Mouse (Mus musculus) embryonic facial prominence, embryonic 14.5 days (tissue): ENCODE data around the gene Calhm2. TPM values are rescaled to one million over a fixed set of nuclear protein-coding genes. Genes with fewer than 3 reads are reported as not detected.
A peak's percentile ranks its signal among the peaks of the same experiment; 100 is the strongest.

ENCODE experiments used
- ATAC-seq: fragments of 200-750 bp; cut with Nextera tagmentation; 2 replicates; pipeline ENCODE4 v1.8.0; 2017; ENCODE audit warnings: low read depth, moderate number of reproducible peaks, moderate TSS enrichment
- DNase-seq: peaks from one replicate; pipeline ENCODE4 v3.0.0-alpha.2; 2015; ENCODE audit warnings: low spot score
- H3K27ac ChIP-seq: fragments of 300-500 bp; sonication (generic); replicated peaks from 2 replicates; pipeline ENCODE4 v1.5.1; 2014; ENCODE audit warnings: low read depth, mild to moderate bottlenecking, low read length, moderate library complexity
- H3K27me3 ChIP-seq: fragments of 300-500 bp; sonication (generic); replicated peaks from 2 replicates; pipeline ENCODE4 v1.6.1; 2014; ENCODE audit warnings: low read length; ENCODE audit not compliant: control insufficient read depth, insufficient read depth
- H3K36me3 ChIP-seq: fragments of 300-500 bp; sonication (generic); 2 replicates; pipeline ENCODE4 v1.6.1; 2014; ENCODE audit warnings: low read length, mixed read lengths; ENCODE audit not compliant: control insufficient read depth, insufficient read depth
- H3K4me1 ChIP-seq: fragments of 300-500 bp; sonication (generic); 2 replicates; pipeline ENCODE4 v1.6.1; 2014; ENCODE audit warnings: antibody characterized with exemption, low read length; ENCODE audit not compliant: control insufficient read depth, insufficient read depth
- H3K4me2 ChIP-seq: fragments of 300-500 bp; sonication (generic); 2 replicates; pipeline ENCODE4 v1.6.1; 2014; ENCODE audit warnings: low read depth, mild to moderate bottlenecking, low read length, moderate library complexity, mixed read lengths
- H3K4me3 ChIP-seq: fragments of 300-500 bp; sonication (generic); 2 replicates; pipeline ENCODE4 v1.5.1; 2014; ENCODE audit warnings: low read depth, mild to moderate bottlenecking, low read length
- H3K9ac ChIP-seq: fragments of 300-500 bp; sonication (generic); 2 replicates; pipeline ENCODE4 v1.6.1; 2014; ENCODE audit warnings: low read depth, mild to moderate bottlenecking, low read length, moderate library complexity, mixed read lengths
- H3K9me3 ChIP-seq: fragments of 300-500 bp; sonication (generic); 2 replicates; pipeline ENCODE4 v1.6.1; 2016; ENCODE audit warnings: low read length; ENCODE audit not compliant: control insufficient read depth
- WGBS: fragments of 180-500 bp; shearing (Covaris S2); extraction: QIAGEN DNeasy Blood & Tissue Kit; methylation state at CpG from one replicate; pipeline ENCODE4 v1.1.7; 2014; 5-methylcytosine and 5-hydroxymethylcytosine counted together
- polyA plus RNA-seq: library from polyadenylated mRNA; unstranded; fragments of >200 nt; fragmentation: Nextera tagmentation; extraction: Ambion mirVana; gene quantifications from 2 replicates; pipeline ENCODE4 v1.2.1, GENCODE M21; 2014

Calhm2 gene
- polyA plus RNA-seq, 1 experiment from 2014 or later = 4.3 TPM

- H3K27ac ChIP-seq = no peak overlapping the region
- 81% methylated on average over 6 of the region's 6 CpGs for WGBS
- H3K9ac ChIP-seq = no peak overlapping the region
- ATAC-seq = peak; percentile 88
- H3K4me1 ChIP-seq = no peaks in the 10 kb centered on the region; the same call in none of the 2 replicates
- DNase-seq = peak; percentile 70
- no peaks in the 10 kb centered on the region for H3K27me3 ChIP-seq
- no peaks in the 10 kb centered on the region for H3K9me3 ChIP-seq
- no peak overlapping the region for H3K4me3 ChIP-seq
- H3K4me2 ChIP-seq = no peak overlapping the region
- H3K36me3 ChIP-seq = no peaks in the 10 kb centered on the region
Observed at GRCm38 (mm10) chr19:47163176-47163744, 25.2 kb upstream of the Calhm2 start.

GRCm38 (mm10) chr19:47161669-47162068 is 23.6 kb upstream of the Calhm2 start:
- ATAC-seq (no peak), DNase-seq (no peak)
- Histone ChIP-seq H3K27ac (no peak overlapping the region), H3K4me2 (no peak overlapping the region), H3K36me3 (no peaks in the 10 kb centered on the region), H3K27me3 (no peaks in the 10 kb centered on the region), H3K4me3 (no peak overlapping the region), H3K9me3 (no peaks in the 10 kb centered on the region), H3K4me1 (no peaks in the 10 kb centered on the region), H3K9ac (no peak overlapping the region)
- WGBS = 56% methylated on average over 4 of the region's 4 CpGs

- Histone ChIP-seq H3K9me3 (no peaks in the 10 kb centered on the region), H3K4me1 (no peaks in the 10 kb centered on the region), H3K9ac (no peak within 1 kb of the TSS), H3K4me2 (no peak within 1 kb of the TSS), H3K36me3 (no peaks in the 10 kb centered on the region), H3K27me3 (no peaks in the 10 kb centered on the region), H3K4me3 (no peak within 1 kb of the TSS), H3K27ac (no peak within 1 kb of the TSS)
- WGBS = 75% methylated on average over 11 of the region's 11 CpGs
- DNase-seq (no peak), ATAC-seq (no peak)
Observed at GRCm38 (mm10) chr19:47157664-47158063, 19.6 kb upstream of the Calhm2 start, which contains the start of gene Calhm3. Calhm3 (minus strand) TSS chr19:47157764.

GRCm38 (mm10) chr19:47153767-47154166 is 15.7 kb upstream of the Calhm2 start:
- Histone ChIP-seq H3K27me3 (no peaks in the 10 kb centered on the region), H3K4me3 (no peak overlapping the region), H3K27ac (no peak overlapping the region), H3K9ac (no peak overlapping the region), H3K4me1 (no peaks in the 10 kb centered on the region), H3K9me3 (no peaks in the 10 kb centered on the region), H3K4me2 (no peak overlapping the region), H3K36me3 (no peaks in the 10 kb centered on the region)
- DNase-seq = no peak
- no peak for ATAC-seq
- WGBS = 86% methylated on average over 7 of the region's 7 CpGs

- no peaks in the 10 kb centered on the region for H3K36me3 ChIP-seq
- no peak overlapping the region for H3K27ac ChIP-seq
- H3K9ac ChIP-seq = peak overlapping the region; percentile 45
- H3K4me3 ChIP-seq = peak overlapping the region; percentile 24; the same call in 1 of the 2 replicates
- no peaks in the 10 kb centered on the region for H3K9me3 ChIP-seq
- H3K4me1 ChIP-seq = no peaks in the 10 kb centered on the region
- WGBS = 56% methylated on average over 12 of the region's 12 CpGs
- peak overlapping the region; percentile 52 for H3K4me2 ChIP-seq
- ATAC-seq (no peak), DNase-seq (no peak)
- H3K27me3 ChIP-seq = no peaks in the 10 kb centered on the region
Observed at GRCm38 (mm10) chr19:47152062-47152369, 13.9 kb upstream of the Calhm2 start.

GRCm38 (mm10) chr19:47151332-47152061 is 13.4 kb upstream of the Calhm2 start:
- H3K4me2 ChIP-seq = peak overlapping the region; percentile 52
- H3K9me3 ChIP-seq = no peaks in the 10 kb centered on the region
- peak overlapping the region; percentile 45 for H3K9ac ChIP-seq
- DNase-seq = peak; percentile 48
- no peak overlapping the region for H3K27ac ChIP-seq
- no peak for ATAC-seq
- H3K4me1 ChIP-seq = no peaks in the 10 kb centered on the region
- WGBS = 29% methylated on average over 22 of the region's 32 CpGs
- H3K27me3 ChIP-seq = no peaks in the 10 kb centered on the region
- peak overlapping the region; percentile 24; the same call in 1 of the 2 replicates for H3K4me3 ChIP-seq
- no peaks in the 10 kb centered on the region for H3K36me3 ChIP-seq

- ATAC-seq (no peak), DNase-seq (no peak)
- Histone ChIP-seq H3K4me3 (no peak overlapping the region), H3K27me3 (no peaks in the 10 kb centered on the region), H3K4me2 (no peak overlapping the region), H3K4me1 (no peaks in the 10 kb centered on the region), H3K27ac (no peak overlapping the region), H3K36me3 (no peaks in the 10 kb centered on the region), H3K9me3 (no peaks in the 10 kb centered on the region), H3K9ac (no peak overlapping the region)
- 20% methylated on average over 4 of the region's 4 CpGs for WGBS
Observed at GRCm38 (mm10) chr19:47149854-47150253, 11.8 kb upstream of the Calhm2 start.

GRCm38 (mm10) chr19:47148267-47148847 is 10.3 kb upstream of the Calhm2 start:
- H3K9ac ChIP-seq = no peak overlapping the region
- 66% methylated on average over 5 of the region's 5 CpGs for WGBS
- H3K9me3 ChIP-seq = no peaks in the 10 kb centered on the region
- H3K27me3 ChIP-seq = no peaks in the 10 kb centered on the region
- H3K4me2 ChIP-seq = no peak overlapping the region
- H3K27ac ChIP-seq = no peak overlapping the region
- no peak overlapping the region for H3K4me3 ChIP-seq
- no peaks in the 10 kb centered on the region for H3K4me1 ChIP-seq
- no peaks in the 10 kb centered on the region for H3K36me3 ChIP-seq
- no peak for ATAC-seq
- DNase-seq = no peak
